Mouse (Mus musculus) kidney, adult 2 months (tissue): Measurements from ENCODE around the gene Aes.

Source experiments
- CTCF ChIP-seq: fragments of 200-500 bp; conservative IDR thresholded peaks from 2 replicates; pipeline ENCODE4 v1.5.1; 2011; ENCODE audit warnings: low read depth, mild to moderate bottlenecking, control low read depth, low read length, moderate library complexity, mixed read lengths; ENCODE audit not compliant: insufficient read depth, insufficient read length
- POLR2A ChIP-seq: fragments of 200-500 bp; IDR thresholded peaks from one replicate; pipeline ENCODE4 v1.6.1; 2011; ENCODE audit warnings: low read depth, low read length, control low read depth

GRCm38 (mm10) chr10:81570831-81571500 lies 11.7 kb downstream of the Aes start:
- no peak for TF ChIP-seq POLR2A
- no peak for TF ChIP-seq CTCF
